6 mouse cellular contexts compared by ENCODE assay signal in the genomic region with DNA sequence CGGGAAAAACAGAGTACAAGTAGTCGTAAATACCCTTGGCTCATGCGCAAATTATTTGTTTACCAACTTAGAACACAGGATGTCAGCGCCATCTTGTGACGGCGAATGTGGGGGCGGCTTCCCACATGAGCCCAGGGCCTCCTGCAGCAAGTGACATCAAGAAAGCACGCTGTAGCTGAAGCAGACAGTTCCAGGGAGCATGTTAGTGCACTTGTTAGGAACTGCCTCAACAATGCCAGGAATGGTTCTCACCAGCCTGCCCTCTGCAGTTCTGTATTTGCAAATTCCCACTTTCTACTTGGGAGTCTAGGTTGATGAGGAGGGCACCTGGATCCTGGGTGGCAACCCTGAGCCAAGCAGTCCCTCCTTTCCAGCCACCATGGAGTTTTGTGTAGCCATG.
DNase-seq lines count a peak whose midpoint lies in the region; ATAC-seq and TF ChIP-seq lines count a peak whose summit lies in the region.
"Not testable (repeated sequence)": the region's sequence is repeated elsewhere in the genome, so short reads cannot be mapped to it uniquely, and the experiment has no call there.

No protein-coding gene starts in this region.

- H3K27me3 ChIP-seq in heart, adult 2 months (ENCODE audit: control insufficient read depth, insufficient read depth, low read length); heart, embryonic 10.5 days (ENCODE audit: insufficient read depth, poor library complexity, severe bottlenecking); midbrain, embryonic 11.5 days (ENCODE audit: control insufficient read depth, insufficient read depth, low read length): not testable (repeated sequence)

- 95% methylated on average over 7 of the region's 8 CpGs for WGBS in heart, adult 2 months
- 89% methylated on average over 6 of the region's 8 CpGs for WGBS in heart, embryonic 10.5 days
- WGBS in midbrain, embryonic 11.5 days, result 98% methylated on average over 5 of the region's 8 CpGs

- TF ChIP-seq CTCF in gastrocnemius, adult 2 months (IDR thresholded peaks at IDR 0.05), result peak; percentile 18; the same call in 1 of the 2 replicates
- 0 out of 2 replicates have a peak, but pooled peaks have one; percentile 3 for TF ChIP-seq CTCF in heart, adult 2 months (IDR thresholded peaks at IDR 0.05)

- peak; percentile 18 for DNase-seq in 3134 (ENCODE audit: extremely low read depth, insufficient read length, low spot score)
- DNase-seq in gastrocnemius, adult 2 months; heart, adult 2 months: not testable (repeated sequence)
- DNase-seq in heart, adult 11 months, result peak; percentile 81
- DNase-seq in heart, embryonic 10.5 days (ENCODE audit: low spot score), result peak; percentile 61
- DNase-seq in midbrain, embryonic 11.5 days (ENCODE audit: low spot score, missing footprints), result peak; percentile 53

- not testable (repeated sequence) for H3K9ac ChIP-seq in heart, adult 2 months (ENCODE audit: low read depth, low read length); midbrain, embryonic 11.5 days (ENCODE audit: low read length)

- ATAC-seq in midbrain, embryonic 11.5 days (ENCODE audit: low FRiP score), result not testable (repeated sequence)

- intact Hi-C loops in gastrocnemius, adult 2 months (cut with DNase I); heart, adult 2 months (cut with DNase I): not testable (repeated sequence)

- H3K4me2 ChIP-seq in midbrain, embryonic 11.5 days, result not testable (repeated sequence)

- TF ChIP-seq POLR2A in heart, adult 2 months (IDR thresholded peaks at IDR 0.05; ENCODE audit: insufficient read depth, low read depth, low read length), result not testable (repeated sequence)

- H3K4me1 ChIP-seq in heart, adult 2 months (ENCODE audit: control insufficient read depth, insufficient read depth, low read length); heart, embryonic 10.5 days; midbrain, embryonic 11.5 days (ENCODE audit: control insufficient read depth, insufficient read depth, low read length): not testable (repeated sequence)

- H3K9me3 ChIP-seq in heart, embryonic 10.5 days; midbrain, embryonic 11.5 days (ENCODE audit: control insufficient read depth, low read length): not testable (repeated sequence)

- not testable (repeated sequence) for H3K4me3 ChIP-seq in gastrocnemius, adult 2 months; heart, adult 2 months; heart, embryonic 10.5 days; midbrain, embryonic 11.5 days (ENCODE audit: low read depth, low read length)

- TF ChIP-seq EP300 in heart, adult 2 months (IDR thresholded peaks at IDR 0.05; ENCODE audit: insufficient read depth, low read depth, low read length), result not testable (repeated sequence)

- H3K79me2 ChIP-seq in heart, adult 2 months (replicated peaks; ENCODE audit: control insufficient read depth, insufficient read depth, low read length), result not testable (repeated sequence)

- not testable (repeated sequence) for H3K27ac ChIP-seq in gastrocnemius, adult 2 months; heart, adult 2 months; heart, embryonic 10.5 days; midbrain, embryonic 11.5 days (ENCODE audit: low read depth, low read length)

- H3K36me3 ChIP-seq in heart, adult 2 months (ENCODE audit: control insufficient read depth, insufficient read depth, low read length); heart, embryonic 10.5 days; midbrain, embryonic 11.5 days (ENCODE audit: control insufficient read depth, insufficient read depth, low read length): not testable (repeated sequence)
